Mouse (Mus musculus): Measurements from ENCODE around the gene Qser1. TPM values are rescaled to one million over a fixed set of nuclear protein-coding genes. Genes with fewer than 3 reads are reported as not detected.

The Qser1 gene
- polyA plus RNA-seq, 1 experiment from 2014 or later = 13.5 TPM

GRCm38 (mm10) chr2:104815561-104816370 is 794 bp downstream of the Qser1 start:
- Histone ChIP-seq H3K27me3 (no peaks in the 10 kb centered on the region), H3K27ac (peak overlapping the region; percentile 99), H3K9ac (peak overlapping the region; percentile 98), H3K4me3 (peak overlapping the region; percentile 94), H3K9me3 (no peaks in the 10 kb centered on the region), H3K4me1 (peaks cover 19% of the 10 kb centered on the region), H3K4me2 (peak overlapping the region; percentile 82), H3K36me3 (no peaks in the 10 kb centered on the region)
- WGBS = under 1% methylated on average over 33 of the region's 33 CpGs
- ATAC-seq (ENCODE audit: insufficient number of reproducible peaks, insufficient read depth, low FRiP score, low TSS enrichment, low read depth) = peak; percentile 33

GRCm38 (mm10) chr2:104814181-104814951 is 2.2 kb downstream of the Qser1 start:
- no peak overlapping the region for H3K4me3 ChIP-seq
- no peak overlapping the region for H3K27ac ChIP-seq
- H3K27me3 ChIP-seq = no peaks in the 10 kb centered on the region
- peaks cover 8% of the 10 kb centered on the region for H3K36me3 ChIP-seq
- WGBS = 56% methylated on average over 5 of the region's 5 CpGs
- peak overlapping the region; percentile 82 for H3K4me2 ChIP-seq
- H3K9ac ChIP-seq = no peak overlapping the region
- H3K4me1 ChIP-seq = peaks cover 19% of the 10 kb centered on the region
- ATAC-seq (ENCODE audit: insufficient number of reproducible peaks, insufficient read depth, low FRiP score, low TSS enrichment, low read depth) = no peak
- no peaks in the 10 kb centered on the region for H3K9me3 ChIP-seq

GRCm38 (mm10) chr2:104805435-104805834 is 11.1 kb downstream of the Qser1 start:
- H3K9me3 ChIP-seq = no peaks in the 10 kb centered on the region
- H3K9ac ChIP-seq = no peak overlapping the region
- no peaks in the 10 kb centered on the region for H3K27me3 ChIP-seq
- no peak for ATAC-seq (ENCODE audit: insufficient number of reproducible peaks, insufficient read depth, low FRiP score, low TSS enrichment, low read depth)
- peaks cover 12% of the 10 kb centered on the region for H3K36me3 ChIP-seq
- no peak overlapping the region for H3K4me2 ChIP-seq
- H3K4me1 ChIP-seq = 0 out of 2 replicates have a peak, but pooled peaks cover 2% of the 10 kb centered on the region
- no peak overlapping the region for H3K27ac ChIP-seq
- 82% methylated on average over 1 of the region's 1 CpGs for WGBS
- no peak overlapping the region for H3K4me3 ChIP-seq

- H3K27me3 ChIP-seq = no peaks in the 10 kb centered on the region
- no peak overlapping the region for H3K27ac ChIP-seq
- ATAC-seq (ENCODE audit: insufficient number of reproducible peaks, insufficient read depth, low FRiP score, low TSS enrichment, low read depth) = no peak
- H3K36me3 ChIP-seq = peaks cover 65% of the 10 kb centered on the region
- no peaks in the 10 kb centered on the region for H3K4me1 ChIP-seq
- H3K9ac ChIP-seq = no peak overlapping the region
- no peaks in the 10 kb centered on the region for H3K9me3 ChIP-seq
- H3K4me2 ChIP-seq = no peak overlapping the region
- no peak overlapping the region for H3K4me3 ChIP-seq
- 97% methylated on average over 1 of the region's 1 CpGs for WGBS
Observed at GRCm38 (mm10) chr2:104774763-104775162, 41.8 kb downstream of the Qser1 start.

DNA sequence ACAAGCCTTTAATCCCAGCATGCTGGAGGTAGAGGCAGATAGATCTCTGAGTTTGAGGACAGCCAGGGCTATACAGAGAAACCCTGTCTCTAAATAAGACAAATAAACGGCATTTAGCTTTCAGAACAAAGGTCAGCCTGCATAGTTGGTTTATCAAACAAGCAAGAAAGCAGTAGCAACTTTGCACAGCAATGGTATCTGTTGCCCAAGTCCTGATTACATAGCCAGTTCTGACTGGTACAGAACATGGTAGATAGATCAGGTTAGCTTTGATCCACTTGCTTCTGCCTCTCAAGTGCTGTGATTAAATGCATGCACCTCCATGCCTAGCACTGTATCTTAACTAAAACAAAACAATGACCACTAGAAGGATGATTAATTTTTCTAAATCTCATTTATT is 47.9 kb downstream of the Qser1 start:
- Histone ChIP-seq H3K27ac (no peak overlapping the region), H3K9me3 (no peaks in the 10 kb centered on the region), H3K4me2 (no peak overlapping the region), H3K27me3 (no peaks in the 10 kb centered on the region), H3K9ac (no peak overlapping the region), H3K4me1 (no peaks in the 10 kb centered on the region), H3K36me3 (peaks cover 69% of the 10 kb centered on the region), H3K4me3 (no peak overlapping the region)
- 91% methylated on average over 1 of the region's 1 CpGs for WGBS
- ATAC-seq (ENCODE audit: insufficient number of reproducible peaks, insufficient read depth, low FRiP score, low TSS enrichment, low read depth) = no peak

- Histone ChIP-seq H3K4me3 (no peak overlapping the region), H3K27me3 (no peaks in the 10 kb centered on the region), H3K4me2 (no peak overlapping the region), H3K9me3 (no peaks in the 10 kb centered on the region), H3K27ac (no peak overlapping the region), H3K4me1 (no peaks in the 10 kb centered on the region), H3K36me3 (peaks cover 61% of the 10 kb centered on the region), H3K9ac (no peak overlapping the region)
- 89% methylated on average over 4 of the region's 4 CpGs for WGBS
- ATAC-seq (ENCODE audit: insufficient number of reproducible peaks, insufficient read depth, low FRiP score, low TSS enrichment, low read depth) = no peak
Observed at GRCm38 (mm10) chr2:104764018-104764417, 52.5 kb downstream of the Qser1 start.

GRCm38 (mm10) chr2:104763134-104763703 is 53.3 kb downstream of the Qser1 start:
- no peak overlapping the region for H3K9ac ChIP-seq
- 69% methylated on average over 8 of the region's 8 CpGs for WGBS

GRCm38 (mm10) chr2:104750611-104751010 is 65.9 kb downstream of the Qser1 start:
- WGBS = 63% methylated on average over 3 of the region's 3 CpGs
- ATAC-seq (ENCODE audit: insufficient number of reproducible peaks, insufficient read depth, low FRiP score, low TSS enrichment, low read depth) = no peak
- peaks cover 11% of the 10 kb centered on the region for H3K36me3 ChIP-seq
- no peaks in the 10 kb centered on the region for H3K27me3 ChIP-seq
- no peak overlapping the region for H3K27ac ChIP-seq
- no peak overlapping the region for H3K4me3 ChIP-seq
- H3K9ac ChIP-seq = no peak overlapping the region
- H3K9me3 ChIP-seq = no peaks in the 10 kb centered on the region
- H3K4me2 ChIP-seq = no peak overlapping the region
- no peaks in the 10 kb centered on the region for H3K4me1 ChIP-seq

More at GRCm38 (mm10) chr2:104763134-104763703, 53.3 kb downstream of the Qser1 start:
- Histone ChIP-seq H3K27me3 (no peaks in the 10 kb centered on the region), H3K9me3 (no peaks in the 10 kb centered on the region), H3K4me2 (no peak overlapping the region), H3K27ac (no peak overlapping the region), H3K4me1 (no peaks in the 10 kb centered on the region), H3K36me3 (peaks cover 58% of the 10 kb centered on the region), H3K4me3 (no peak overlapping the region)
- no peak for ATAC-seq (ENCODE audit: insufficient number of reproducible peaks, insufficient read depth, low FRiP score, low TSS enrichment, low read depth)

DNA sequence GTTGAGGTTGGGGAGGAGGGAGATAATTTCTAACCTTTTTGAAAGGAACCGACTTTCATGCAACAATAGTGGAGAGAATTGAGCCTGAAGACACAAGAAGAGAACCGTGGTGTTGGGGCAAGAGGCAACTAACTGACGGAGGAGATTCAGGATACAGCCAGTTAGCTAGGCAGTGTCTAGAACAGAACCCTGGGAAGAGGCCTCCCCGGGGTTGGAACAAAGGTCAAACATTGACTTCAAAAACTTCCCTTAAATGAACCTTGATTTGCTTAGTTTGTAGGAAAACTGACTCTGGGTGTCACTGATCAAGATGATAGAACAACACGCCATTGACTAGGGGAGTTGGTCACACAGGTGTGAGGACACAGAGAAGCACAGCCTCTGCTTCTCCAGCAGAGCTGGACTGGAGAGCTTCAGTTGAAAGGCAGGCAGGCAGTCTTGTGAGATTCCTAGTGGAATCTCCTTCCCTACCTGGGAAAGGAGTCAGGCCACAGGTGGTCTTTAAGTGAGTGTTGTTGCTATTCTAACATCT is 67.8 kb downstream of the Qser1 start:
- H3K27ac ChIP-seq = no peak overlapping the region
- peaks cover 7% of the 10 kb centered on the region for H3K36me3 ChIP-seq
- no peaks in the 10 kb centered on the region for H3K9me3 ChIP-seq
- H3K4me2 ChIP-seq = no peak overlapping the region
- no peak for ATAC-seq (ENCODE audit: insufficient number of reproducible peaks, insufficient read depth, low FRiP score, low TSS enrichment, low read depth)
- H3K9ac ChIP-seq = no peak overlapping the region
- no peaks in the 10 kb centered on the region for H3K4me1 ChIP-seq
- 76% methylated on average over 5 of the region's 5 CpGs for WGBS
- no peaks in the 10 kb centered on the region for H3K27me3 ChIP-seq
- H3K4me3 ChIP-seq = no peak overlapping the region

GRCm38 (mm10) chr2:104746251-104746650 is 70.3 kb downstream of the Qser1 start:
- Histone ChIP-seq H3K4me1 (peaks cover 8% of the 10 kb centered on the region), H3K27me3 (peaks cover 16% of the 10 kb centered on the region), H3K4me2 (no peak overlapping the region), H3K9ac (no peak overlapping the region), H3K4me3 (no peak overlapping the region), H3K27ac (no peak overlapping the region), H3K36me3 (no peaks in the 10 kb centered on the region), H3K9me3 (no peaks in the 10 kb centered on the region)
- ATAC-seq (ENCODE audit: insufficient number of reproducible peaks, insufficient read depth, low FRiP score, low TSS enrichment, low read depth) = no peak
- WGBS = 57% methylated on average over 8 of the region's 8 CpGs

- Histone ChIP-seq H3K27me3 (peaks cover 33% of the 10 kb centered on the region), H3K4me1 (peaks cover 12% of the 10 kb centered on the region), H3K4me2 (no peak overlapping the region), H3K4me3 (no peak overlapping the region), H3K9me3 (no peaks in the 10 kb centered on the region), H3K36me3 (no peaks in the 10 kb centered on the region), H3K27ac (no peak overlapping the region), H3K9ac (no peak overlapping the region)
- no peak for ATAC-seq (ENCODE audit: insufficient number of reproducible peaks, insufficient read depth, low FRiP score, low TSS enrichment, low read depth)
- 54% methylated on average over 5 of the region's 5 CpGs for WGBS
Observed at GRCm38 (mm10) chr2:104743971-104744370, 72.6 kb downstream of the Qser1 start.
